Mouse (Mus musculus) MEL-GATA-1-ER (cell line): ENCODE data around the gene Eif4g1.
"Not testable (repeated sequence)": the region's sequence is repeated elsewhere in the genome, so short reads cannot be mapped to it uniquely, and the experiment has no call there.

Experiments
- DNase-seq: peaks from one replicate; pipeline ENCODE4 v3.0.0-alpha.2; 2012; ENCODE audit warnings: low read depth; ENCODE audit errors: extremely low read depth

The Eif4g1 gene

DNA sequence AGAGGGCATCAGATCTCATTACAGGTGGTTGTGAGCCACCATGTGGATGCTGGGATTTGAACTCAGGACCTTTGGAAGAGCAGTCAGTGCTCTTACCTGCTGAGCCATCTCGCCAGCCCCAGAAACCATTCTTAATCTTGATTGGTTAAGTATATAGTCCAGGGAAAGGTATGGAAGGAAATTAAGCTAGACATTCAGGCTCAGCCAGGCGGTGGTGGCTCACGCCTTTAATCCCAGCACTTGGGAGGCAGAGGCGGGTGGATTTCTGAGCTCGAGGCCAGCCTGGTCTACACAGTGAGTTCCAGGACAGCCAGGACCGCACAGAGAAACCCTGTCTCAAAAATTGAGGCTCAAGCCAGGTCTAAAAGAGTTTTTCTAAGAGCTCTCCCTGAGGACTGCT is at the start of gene Eif4g1:
Eif4g1 (plus strand) TSS at position 301 of the 400 bp plus-strand sequence.
- DNase-seq, result not testable (repeated sequence)

DNA sequence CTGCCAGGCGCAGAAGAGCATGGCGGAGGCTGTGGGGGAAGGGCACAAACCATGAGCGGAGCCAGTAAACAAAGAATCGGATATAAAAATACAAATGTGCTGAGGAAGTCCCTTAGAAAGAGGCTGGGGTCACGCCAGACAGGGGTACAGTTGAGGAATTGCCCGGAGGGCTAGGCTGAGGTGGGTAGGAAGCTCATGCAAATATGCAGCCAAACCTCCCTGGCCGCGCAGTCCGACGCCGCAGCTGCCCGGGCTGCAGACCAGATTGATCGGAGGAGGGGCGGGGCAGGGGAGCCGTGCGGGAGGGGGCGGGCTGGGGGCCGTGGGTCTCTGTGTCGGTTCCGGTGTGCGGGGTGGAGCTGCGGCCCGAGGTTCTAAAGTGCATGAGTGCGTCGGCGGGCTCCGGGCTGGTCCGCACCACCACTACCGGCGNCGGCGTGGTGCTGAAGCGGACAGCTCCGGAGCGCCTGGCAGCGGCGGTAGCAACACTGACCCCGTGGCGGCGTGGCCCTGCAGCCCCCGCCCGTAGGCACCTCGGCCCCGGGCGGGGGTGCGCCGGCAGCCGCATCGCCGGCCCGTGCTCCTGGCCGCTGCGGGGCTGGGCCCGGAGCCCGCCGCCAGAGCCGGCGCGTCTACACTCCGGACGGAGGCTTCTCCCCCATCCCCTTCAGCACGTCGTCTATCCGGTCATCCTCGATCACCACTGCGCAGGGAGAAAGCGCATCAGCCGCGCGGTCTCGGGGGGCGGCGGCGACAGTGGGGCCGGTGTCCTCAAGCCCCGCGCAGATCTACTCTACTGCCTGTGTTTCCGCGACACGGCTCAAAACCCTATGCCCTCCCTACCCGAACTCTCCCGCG is 48.3 kb upstream of the Eif4g1 start:
- DNase-seq, result no peak

DNA sequence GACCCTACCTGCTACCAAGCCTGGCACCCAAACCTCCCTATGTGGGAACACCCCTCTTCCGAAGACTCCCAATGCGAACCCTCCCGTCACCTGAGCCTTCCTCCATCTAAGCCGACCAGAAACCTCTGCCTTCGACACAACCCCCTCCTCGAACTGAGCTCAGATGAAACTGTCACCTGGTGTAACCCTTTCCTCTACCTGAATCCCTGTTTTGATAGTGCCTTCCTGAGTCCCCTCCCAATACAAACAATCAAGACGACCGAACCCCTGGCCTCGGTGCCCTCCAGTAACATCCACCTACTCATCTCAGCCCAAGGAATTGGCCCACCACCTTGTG is 47.7 kb upstream of the Eif4g1 start:
- DNase-seq, result no peak

DNA sequence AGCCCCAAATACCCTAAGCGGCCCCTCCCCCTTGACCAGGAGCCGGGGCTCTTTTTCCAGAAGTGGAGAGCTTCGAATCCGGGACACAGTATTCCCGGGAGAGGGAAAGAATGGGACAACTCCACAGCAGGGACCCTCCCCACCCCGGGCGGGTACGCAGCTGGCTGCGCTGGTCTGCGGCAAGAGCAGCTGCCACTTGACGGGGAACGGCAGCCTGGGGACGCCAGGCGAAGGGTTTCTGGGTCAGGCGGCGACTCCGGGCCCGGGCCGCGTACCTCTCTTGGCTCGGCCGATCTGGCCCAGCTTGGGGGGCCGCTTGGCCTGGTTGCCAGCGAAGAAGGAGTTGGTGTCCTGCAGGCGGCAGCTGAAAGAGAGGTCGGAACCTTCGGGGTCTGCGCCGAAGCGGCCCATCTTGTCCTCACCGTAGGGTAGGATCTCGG is 47.3 kb upstream of the Eif4g1 start:
- no peak for DNase-seq

DNA sequence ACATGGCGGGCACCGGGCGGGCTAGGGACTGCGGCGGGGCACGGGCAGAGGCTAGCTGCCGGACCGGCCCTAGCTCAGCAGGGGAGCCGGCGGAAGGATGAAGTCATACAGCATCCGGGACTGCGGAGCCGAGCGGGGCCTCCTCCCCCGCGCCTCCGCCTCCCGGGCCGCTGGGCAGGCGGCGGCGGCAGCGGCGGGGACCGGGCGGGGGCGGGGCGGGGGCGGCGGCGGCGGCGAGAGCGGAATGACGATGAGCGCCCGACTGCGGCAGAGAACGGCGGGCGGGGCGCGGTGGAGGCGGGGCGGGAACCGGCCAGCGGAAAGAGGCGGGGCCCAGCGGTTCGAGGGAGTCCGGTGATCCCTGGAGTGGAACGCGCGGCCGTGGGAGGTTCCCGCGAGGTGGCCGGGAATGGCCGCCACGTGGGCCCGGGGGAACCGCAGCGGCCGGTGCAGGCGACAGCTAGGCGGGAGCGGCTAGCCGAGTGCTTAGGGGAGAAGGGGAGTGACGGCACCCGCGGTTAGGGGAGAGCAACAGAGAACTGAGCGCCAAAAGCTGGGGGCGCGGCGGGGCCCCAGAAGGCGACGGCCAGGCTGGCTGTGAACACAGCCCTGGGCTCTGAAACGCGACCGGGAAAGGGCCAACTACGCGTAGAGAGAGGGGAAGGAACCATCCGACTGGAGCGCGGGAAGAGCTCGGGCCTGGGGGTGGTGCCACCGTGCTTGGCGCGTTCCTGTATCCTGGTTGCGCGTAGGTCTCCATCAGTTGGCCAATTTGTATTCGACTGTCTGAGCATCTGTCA is 46.7 kb upstream of the Eif4g1 start, which contains the start of gene Camk2n2:
Camk2n2 (minus strand) TSS at position 97 of the 800 bp plus-strand sequence.
- no peak for DNase-seq

DNA sequence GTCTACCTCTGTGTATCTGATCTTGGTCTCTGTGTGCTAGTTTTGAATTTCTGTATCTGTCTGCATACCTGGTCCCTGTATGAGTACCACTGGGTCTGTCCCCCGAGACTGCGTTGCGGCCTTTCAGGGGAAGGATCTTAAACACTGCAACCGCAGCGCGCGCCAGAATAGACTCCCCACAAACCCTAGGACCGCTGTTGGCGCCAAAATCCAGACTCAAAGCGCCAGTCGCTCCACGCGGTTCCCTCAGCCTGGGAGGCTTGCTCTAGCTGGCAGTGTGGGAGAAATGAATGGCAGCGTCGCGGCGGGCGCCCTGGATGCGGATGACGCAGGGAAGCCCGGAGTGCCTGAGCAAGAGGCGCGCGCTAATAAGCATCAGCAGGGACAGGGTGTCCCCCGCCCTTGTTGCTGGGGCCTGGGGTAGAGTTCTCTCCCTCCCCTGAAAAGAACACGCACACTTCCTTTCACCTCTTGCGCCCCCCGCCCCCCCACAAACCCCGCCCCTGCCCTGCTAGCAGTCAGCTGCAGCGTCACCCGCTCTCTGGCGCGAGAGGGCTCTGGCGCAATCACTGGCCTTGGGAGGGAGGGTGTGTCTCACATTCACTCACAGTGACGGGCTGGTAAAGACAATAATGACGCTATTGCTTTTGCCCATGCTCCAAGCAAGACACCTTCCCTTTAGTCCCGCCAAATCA is 46.0 kb upstream of the Eif4g1 start:
- peak; percentile 66 for DNase-seq

DNA sequence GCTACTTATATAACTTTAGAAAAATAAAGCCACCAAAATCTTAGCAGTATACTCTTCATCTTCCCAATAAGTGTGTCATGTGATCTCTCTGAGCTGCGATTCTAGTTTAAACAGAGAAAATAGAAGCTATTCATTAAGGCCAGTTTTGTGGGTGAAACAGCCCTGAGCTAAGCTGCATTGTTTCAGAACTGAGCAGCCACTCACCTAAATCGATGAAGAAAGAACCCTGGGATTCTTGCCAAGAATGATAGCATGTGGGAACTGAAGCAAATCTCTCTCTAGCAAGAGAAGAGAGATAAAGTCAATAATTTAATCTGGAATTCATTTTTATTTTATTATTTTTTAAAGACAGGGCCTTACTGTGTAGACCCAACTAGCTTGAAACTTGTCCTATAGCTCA is 44.9 kb upstream of the Eif4g1 start:
- no peak for DNase-seq

DNA sequence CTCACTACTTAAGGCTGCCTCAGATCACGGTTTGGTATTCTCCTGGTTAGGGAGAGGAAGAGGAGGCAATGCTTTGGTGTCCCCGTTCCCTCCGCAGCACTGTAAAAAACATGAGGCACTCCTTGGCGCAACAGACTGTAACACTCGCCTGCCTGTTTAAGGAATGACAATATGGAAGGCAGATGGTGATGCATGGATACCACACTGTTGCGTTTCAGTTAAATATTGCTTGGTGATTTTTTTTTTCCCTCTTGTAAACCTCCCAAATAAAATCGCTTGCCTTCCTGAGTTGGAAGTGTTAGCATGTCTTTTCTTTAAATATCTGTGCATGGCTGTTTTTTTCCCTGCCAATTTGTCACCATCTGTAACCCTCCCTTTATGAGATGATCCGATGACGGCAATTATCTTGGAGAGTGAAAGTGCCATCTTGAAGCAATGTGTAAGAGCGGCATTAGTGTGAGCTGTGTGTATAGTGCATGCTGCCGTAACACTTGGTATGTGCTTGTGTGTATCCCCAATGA is 39.2 kb upstream of the Eif4g1 start:
- DNase-seq, result no peak

DNA sequence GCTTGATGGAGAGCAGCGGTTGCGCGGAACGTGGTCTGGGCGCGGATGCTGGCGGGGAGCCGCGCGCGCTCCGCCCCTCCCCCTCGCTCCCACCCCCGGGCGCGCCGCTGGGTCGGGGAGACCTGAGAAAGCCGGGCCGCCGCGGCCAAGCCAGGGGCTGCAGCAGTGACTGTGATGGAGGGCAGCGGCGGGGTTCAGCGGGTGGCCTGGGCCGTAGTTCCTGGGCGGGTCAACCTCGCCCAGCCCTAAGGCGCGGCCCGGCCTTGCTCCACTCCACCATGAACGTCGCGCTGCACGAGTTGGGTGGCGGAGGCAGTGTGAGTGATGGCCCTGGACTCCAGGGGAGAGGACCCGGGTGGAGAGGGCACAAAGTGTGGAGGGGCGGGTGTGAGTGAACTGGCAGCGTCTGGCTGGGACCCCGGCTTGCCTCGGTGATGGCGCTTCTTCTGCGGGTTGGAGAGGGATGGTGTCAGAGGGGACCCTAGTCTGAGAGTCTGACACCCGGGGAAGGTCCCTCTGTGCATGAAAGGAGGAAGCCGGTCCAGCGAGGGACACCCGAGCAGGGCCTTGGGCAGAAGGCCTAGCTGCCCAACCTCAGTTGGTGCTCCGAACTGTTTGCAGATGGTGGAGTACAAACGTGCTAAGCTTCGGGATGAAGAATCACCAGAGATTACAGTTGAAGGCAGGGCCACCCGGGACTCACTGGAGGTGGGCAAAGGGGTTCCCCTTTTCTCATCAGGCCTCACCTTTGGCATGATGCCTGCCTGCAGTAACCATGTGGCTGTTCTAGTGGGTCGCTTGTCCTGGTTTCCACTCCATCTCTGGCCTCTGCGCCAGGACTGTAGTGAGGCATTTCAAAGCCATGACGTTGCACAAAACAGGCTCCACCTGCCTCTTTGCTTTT is 38.1 kb upstream of the Eif4g1 start, which contains the start of gene Ece2:
Ece2 (plus strand) TSS at position 98 of the 904 bp plus-strand sequence.
- no peak for DNase-seq

DNA sequence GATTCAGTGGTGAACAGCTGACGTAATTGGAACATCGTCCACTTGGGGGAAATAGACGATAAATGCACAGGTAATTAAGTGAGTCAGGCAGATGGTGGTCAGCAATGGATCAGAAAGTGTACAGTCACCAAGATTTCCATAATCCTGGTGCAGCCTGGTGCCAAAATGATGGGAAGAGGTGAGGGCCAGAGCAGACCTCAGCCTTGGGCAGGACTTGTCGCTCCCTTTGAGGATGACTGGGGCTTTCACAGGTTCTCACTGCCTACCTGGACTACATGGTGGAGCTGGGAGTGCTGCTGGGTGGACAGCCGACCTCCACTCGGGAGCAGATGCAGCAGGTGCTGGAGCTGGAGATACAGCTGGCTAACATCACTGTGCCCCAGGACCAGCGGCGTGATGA is 30.7 kb upstream of the Eif4g1 start:
- DNase-seq, result no peak

DNA sequence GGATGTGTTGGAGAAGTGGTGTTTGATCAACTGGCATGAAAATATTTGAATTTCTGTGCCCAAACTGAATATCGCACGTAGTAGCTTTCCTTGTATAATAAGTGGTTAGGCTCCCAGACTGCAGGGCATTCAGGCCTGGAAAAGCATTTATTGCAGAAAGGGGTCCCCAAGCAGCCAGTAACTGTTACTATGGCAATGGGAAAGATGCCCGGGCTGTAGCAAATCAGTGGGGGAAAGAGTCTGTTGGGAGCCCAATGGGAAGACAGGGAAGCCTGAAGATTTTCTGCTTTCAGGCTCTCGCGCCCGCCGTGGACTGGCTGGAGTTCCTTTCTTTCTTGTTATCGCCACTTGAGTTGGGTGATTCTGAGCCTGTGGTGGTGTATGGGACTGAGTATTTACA is 29.7 kb upstream of the Eif4g1 start:
- no peak for DNase-seq

DNA sequence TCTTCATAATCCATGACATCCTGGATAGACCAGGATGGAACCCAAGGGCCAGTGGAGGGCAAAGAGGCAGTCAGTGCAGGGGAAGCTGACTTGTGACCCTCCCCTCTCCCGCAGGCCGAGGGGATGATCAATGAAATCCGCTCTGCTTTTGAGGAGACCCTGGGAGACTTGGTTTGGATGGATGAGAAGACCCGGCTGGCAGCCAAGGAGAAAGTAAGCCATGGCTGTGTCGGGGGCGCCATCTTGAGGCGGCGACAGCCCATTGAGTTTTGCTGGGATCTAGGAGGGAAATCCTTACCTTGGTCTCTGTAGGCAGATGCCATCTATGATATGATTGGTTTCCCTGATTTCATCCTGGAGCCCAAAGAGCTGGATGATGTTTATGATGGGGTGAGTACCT is 26.0 kb upstream of the Eif4g1 start:
- DNase-seq, result no peak

DNA sequence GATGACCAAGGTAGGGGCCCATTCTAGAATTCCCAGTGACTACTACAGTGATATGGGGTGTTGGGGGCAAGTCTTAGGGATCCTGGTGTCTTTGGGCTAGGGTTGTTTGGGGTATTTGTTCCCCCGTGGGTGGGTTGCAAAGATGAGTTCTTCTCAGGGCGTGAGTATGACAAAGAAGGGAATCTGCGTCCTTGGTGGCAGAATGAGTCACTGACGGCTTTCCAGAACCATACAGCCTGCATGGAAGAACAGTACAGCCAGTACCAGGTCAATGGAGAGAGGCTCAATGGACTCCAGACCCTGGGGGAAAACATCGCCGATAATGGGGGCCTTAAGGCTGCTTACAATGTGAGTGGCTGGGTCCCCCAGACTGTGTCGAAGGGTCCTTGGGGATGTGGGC is 24.2 kb upstream of the Eif4g1 start:
- DNase-seq, result no peak

DNA sequence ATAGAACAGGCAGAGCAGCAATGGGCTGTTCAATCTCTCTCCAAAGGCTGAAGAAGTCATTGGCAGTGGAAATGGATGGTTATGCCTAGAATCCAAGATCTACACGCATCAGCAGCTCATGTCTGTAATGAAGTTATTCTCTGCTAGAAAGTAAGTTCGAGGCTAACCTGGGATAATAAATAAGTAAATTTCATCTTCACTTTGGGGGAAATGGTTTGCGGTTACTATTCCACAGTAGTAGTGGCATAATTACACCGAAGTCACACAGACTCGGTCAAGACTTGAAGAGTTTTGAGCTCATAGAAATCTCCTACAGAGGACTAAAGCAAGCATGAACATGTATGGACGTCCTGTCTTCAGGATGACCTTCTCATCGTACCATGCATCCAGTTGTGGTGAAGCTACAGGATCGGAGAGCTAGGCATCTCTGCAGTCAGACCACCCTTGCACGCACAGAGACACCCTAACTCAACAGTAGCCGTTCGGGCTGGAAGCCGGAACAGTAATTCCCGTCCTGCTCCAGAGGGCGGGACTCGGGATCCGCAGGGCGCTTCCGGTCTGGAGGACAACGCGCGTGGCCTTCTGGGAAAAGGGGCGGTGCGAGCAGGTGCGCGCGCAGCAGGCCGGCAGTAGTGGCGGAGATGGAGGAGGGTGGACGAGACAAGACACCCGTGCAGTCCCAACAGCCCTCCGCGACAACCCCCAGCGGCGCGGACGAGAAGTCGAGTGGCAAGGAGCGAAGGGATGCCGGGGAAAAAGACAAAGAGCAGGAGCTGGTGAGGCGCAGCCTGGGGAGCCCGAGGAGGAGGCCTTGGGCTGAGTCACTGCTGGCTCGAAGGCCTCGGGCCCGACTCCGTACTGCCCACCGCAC is 16.8 kb upstream of the Eif4g1 start, which contains the start of gene Psmd2:
Psmd2 (plus strand) TSS at position 577 of the 871 bp plus-strand sequence.
- peak; percentile 73 for DNase-seq

DNA sequence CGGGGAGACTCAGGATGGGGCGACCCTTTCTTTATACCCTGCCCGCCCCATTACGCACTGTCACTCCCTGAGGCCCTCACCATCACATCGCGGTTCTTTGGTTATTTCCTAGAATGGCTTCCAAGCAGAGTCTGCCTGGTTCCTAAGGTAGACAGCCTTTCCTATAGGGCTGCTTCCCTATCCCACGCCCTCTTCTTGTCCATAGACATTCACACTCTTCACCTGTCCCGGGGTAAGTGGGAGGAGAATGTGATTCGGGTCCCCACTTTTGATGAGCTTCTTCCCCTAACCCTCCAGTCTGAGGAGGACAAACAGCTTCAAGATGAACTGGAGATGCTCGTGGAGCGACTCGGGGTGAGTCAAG is 16.2 kb upstream of the Eif4g1 start:
- no peak for DNase-seq

DNA sequence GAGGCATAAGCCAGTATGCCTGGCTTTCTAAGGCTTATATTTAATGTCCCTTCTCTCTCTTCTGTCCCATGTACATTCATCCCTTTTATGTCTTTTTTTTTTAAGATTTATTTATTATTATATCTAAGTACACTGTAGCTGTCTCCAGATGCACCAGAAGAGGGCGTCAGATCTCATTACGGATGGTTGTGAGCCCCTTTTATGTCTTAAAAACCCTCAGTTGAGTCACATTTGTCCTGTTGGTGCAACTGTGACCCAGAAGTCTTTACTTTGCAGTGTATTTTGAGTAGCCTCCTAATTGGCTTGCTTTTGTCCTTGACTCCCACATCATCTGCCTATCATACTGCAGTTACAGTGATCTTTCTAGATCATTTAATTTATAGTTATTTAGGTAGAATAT is 14.8 kb upstream of the Eif4g1 start:
- DNase-seq, result peak; percentile 15

DNA sequence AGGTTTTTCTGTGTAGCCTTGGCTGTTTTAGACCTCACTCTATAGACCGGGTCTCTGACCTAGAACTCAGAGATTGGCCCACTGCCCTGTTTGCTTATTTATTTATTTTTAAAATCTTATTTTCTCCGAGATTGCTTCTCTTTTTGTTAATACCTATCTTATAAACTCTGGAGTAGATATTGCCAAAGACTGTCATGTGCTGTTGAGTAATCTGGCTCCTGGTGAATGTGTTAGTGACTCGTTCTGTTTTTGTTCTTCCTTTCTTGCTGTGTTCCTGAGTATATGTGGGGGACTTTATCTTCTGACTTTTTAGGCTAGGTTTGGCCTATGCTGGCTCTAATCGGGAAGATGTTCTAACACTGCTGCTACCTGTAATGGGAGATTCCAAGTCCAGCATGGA is 10.5 kb upstream of the Eif4g1 start:
- no peak for DNase-seq

DNA sequence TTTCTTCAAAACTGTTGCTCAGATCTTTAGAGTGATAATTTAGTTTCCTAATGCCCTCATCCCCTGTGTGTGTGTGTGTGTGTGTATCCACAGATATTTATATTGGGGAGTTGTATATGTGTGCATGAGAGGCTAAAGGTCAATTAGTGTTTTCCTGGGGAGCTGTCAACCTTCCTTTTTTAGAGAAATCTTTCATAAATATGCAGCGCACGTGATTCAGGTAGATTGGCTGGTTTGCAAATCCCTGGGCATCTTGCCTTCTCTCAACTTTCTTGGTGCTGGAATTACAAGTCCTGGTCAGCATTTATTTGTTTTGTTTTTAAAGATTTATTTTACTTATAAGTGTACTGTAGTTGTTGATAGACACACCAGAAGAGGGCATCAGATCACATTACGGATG is 2.2 kb downstream of the Eif4g1 start:
- DNase-seq, result no peak

DNA sequence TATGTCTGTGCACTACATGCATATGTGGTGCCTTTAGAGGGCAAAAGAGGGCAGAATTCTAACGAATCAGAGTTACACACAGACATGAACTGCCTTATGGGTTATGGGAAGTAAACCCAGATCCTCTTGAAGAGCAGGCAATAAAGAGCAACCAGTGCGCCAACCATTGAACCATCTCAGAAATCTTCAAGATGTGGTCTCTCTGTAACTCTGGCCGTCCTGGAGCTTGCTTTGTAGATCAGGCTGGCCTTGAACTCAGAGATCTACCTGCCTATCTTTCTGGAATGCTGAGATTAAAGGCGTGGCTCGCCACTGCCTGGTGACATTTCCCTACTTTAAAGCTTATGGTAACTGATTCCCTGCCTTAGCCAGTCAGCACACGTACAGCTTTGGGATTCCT is 3.8 kb downstream of the Eif4g1 start:
- DNase-seq, result peak; percentile 26

DNA sequence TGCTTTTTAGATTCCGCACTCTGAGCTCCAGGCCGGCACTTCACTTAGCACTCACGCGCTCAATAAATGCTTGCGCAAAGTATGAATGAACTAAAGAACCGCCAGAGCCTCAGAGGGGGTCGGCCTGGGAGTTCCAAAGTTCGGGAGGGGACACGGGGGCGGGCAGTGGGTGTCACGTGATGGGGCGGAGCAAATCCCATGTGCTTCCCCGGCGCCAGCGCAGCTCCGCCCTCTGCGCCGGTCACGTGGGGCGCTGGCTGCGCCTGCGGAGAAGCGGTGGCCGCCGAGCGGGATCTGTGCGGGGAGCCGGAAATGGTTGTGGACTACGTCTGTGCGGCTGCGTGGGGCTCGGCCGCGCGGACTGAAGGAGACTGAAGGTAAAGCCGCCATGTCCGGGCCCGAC is 4.4 kb downstream of the Eif4g1 start:
- peak; percentile 76 for DNase-seq
